8 mouse cellular contexts compared by ENCODE assay signal in the genomic region with DNA sequence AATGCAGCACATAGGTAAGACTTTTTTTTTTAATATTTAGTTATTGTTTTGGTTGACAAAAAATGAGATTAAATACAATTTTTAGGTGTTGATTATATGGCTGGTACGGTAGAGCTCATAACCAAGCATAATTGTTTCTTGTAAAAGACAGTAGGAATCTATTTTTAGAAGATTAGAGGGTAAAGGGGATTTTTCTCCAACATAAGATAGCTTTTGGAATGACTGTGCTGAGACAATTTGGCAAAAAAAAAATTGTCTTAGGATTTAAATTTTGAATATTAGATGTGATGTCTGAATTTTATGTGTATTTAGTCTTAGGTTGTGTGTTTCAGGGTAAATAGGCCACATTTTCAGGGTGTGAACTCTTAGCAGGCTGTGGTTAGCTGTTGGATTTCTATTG. TPM values are rescaled to one million over a fixed set of nuclear protein-coding genes. Genes with fewer than 3 reads are reported as not detected.
DNase-seq lines count a peak whose midpoint lies in the region; ATAC-seq and TF ChIP-seq lines count a peak whose summit lies in the region.

No protein-coding gene starts in this region.

- DNase-seq in heart, adult 9 months (ENCODE audit: low spot score in 2 of 2) = no peak
- no peak for DNase-seq in neural tube, embryonic 11.5 days (ENCODE audit: low spot score)
- no peak for DNase-seq in neural tube, embryonic 10.5 days (ENCODE audit: extremely low spot score, low spot score)
- no peak for DNase-seq in stomach, postnatal 0 days (ENCODE audit: low spot score)
- DNase-seq in adrenal gland, postnatal 14 days = no peak
- DNase-seq in gastrocnemius, postnatal 10 days = no peak

- H3K36me3 ChIP-seq in heart, embryonic 11.5 days (ENCODE audit: control insufficient read depth, insufficient read depth, low read length) = peaks cover 8% of the 10 kb centered on the region
- H3K36me3 ChIP-seq in neural tube, embryonic 11.5 days (ENCODE audit: control insufficient read depth, insufficient read depth, low read length) = peaks cover 7% of the 10 kb centered on the region
- peaks cover 8% of the 10 kb centered on the region for H3K36me3 ChIP-seq in intestine, embryonic 16.5 days (ENCODE audit: control insufficient read depth, insufficient read depth, low read length)
- H3K36me3 ChIP-seq in stomach, postnatal 0 days (ENCODE audit: control insufficient read depth, insufficient read depth, low read length) = peaks cover 5% of the 10 kb centered on the region

- H3K9me3 ChIP-seq in heart, embryonic 11.5 days (replicated peaks; ENCODE audit: control insufficient read depth, low read length) = no peaks in the 10 kb centered on the region
- H3K9me3 ChIP-seq in neural tube, embryonic 11.5 days (ENCODE audit: control insufficient read depth, low read length) = no peaks in the 10 kb centered on the region
- H3K9me3 ChIP-seq in intestine, embryonic 16.5 days (ENCODE audit: control insufficient read depth, low read length) = no peaks in the 10 kb centered on the region
- H3K9me3 ChIP-seq in stomach, postnatal 0 days (ENCODE audit: control insufficient read depth, low read length) = no peaks in the 10 kb centered on the region

- WGBS in heart, embryonic 11.5 days (ENCODE audit: insufficient replicate concordance) = 64% methylated on average over 1 of the region's 1 CpGs
- 92% methylated on average over 1 of the region's 1 CpGs for WGBS in neural tube, embryonic 11.5 days
- 55% methylated on average over 1 of the region's 1 CpGs for WGBS in intestine, embryonic 16.5 days
- WGBS in stomach, postnatal 0 days = 50% methylated on average over 1 of the region's 1 CpGs

- no peak for TF ChIP-seq EP300 in stomach, postnatal 0 days (optimal IDR thresholded peaks at IDR 0.05)

- no peak for TF ChIP-seq CTCF in stomach, postnatal 0 days (IDR thresholded peaks at IDR 0.05; ENCODE audit: low read depth)

- peaks cover 12% of the 10 kb centered on the region for H3K4me1 ChIP-seq in heart, embryonic 11.5 days (ENCODE audit: control insufficient read depth, insufficient read depth, low read length)
- no peaks in the 10 kb centered on the region for H3K4me1 ChIP-seq in neural tube, embryonic 11.5 days (ENCODE audit: control insufficient read depth, insufficient read depth, low read length)
- H3K4me1 ChIP-seq in intestine, embryonic 16.5 days (ENCODE audit: control insufficient read depth, insufficient read depth, low read length) = peaks cover 11% of the 10 kb centered on the region; the same call in 1 of the 2 replicates
- H3K4me1 ChIP-seq in stomach, postnatal 0 days (replicated peaks; ENCODE audit: control insufficient read depth, insufficient read depth) = no peaks in the 10 kb centered on the region

- H3K27ac ChIP-seq in heart, embryonic 11.5 days (ENCODE audit: low read depth, low read length) = no peak overlapping the region
- H3K27ac ChIP-seq in neural tube, embryonic 11.5 days (ENCODE audit: low read depth, low read length) = peak overlapping the region; percentile 84; the same call in 1 of the 2 replicates
- H3K27ac ChIP-seq in intestine, embryonic 16.5 days (ENCODE audit: low read length) = peak overlapping the region; percentile 65; the same call in 1 of the 2 replicates
- H3K27ac ChIP-seq in stomach, postnatal 0 days (replicated peaks) = 0 out of 2 replicates have a peak overlapping the region, but pooled peaks have one; percentile 2

- no peaks in the 10 kb centered on the region for H3K27me3 ChIP-seq in heart, embryonic 11.5 days (ENCODE audit: control insufficient read depth, insufficient read depth, low read length)
- no peaks in the 10 kb centered on the region for H3K27me3 ChIP-seq in neural tube, embryonic 11.5 days (ENCODE audit: control insufficient read depth, insufficient read depth, low read length)
- H3K27me3 ChIP-seq in intestine, embryonic 16.5 days (replicated peaks; ENCODE audit: control insufficient read depth, insufficient read depth, low read length) = no peaks in the 10 kb centered on the region
- no peaks in the 10 kb centered on the region for H3K27me3 ChIP-seq in stomach, postnatal 0 days (ENCODE audit: control insufficient read depth, insufficient read depth, low read length)

- no peak overlapping the region for H3K4me3 ChIP-seq in heart, embryonic 11.5 days (ENCODE audit: low read depth, low read length)
- peak overlapping the region; percentile 6; the same call in 1 of the 2 replicates for H3K4me3 ChIP-seq in neural tube, embryonic 11.5 days (ENCODE audit: low read depth, low read length)
- H3K4me3 ChIP-seq in intestine, embryonic 16.5 days (ENCODE audit: low read length) = peak overlapping the region; percentile 21; the same call in 1 of the 2 replicates
- H3K4me3 ChIP-seq in stomach, postnatal 0 days (ENCODE audit: low read depth, low read length) = peak overlapping the region; percentile 10; the same call in 1 of the 2 replicates

- H3K9ac ChIP-seq in heart, embryonic 11.5 days (ENCODE audit: low read depth, low read length) = no peak overlapping the region
- no peak overlapping the region for H3K9ac ChIP-seq in neural tube, embryonic 11.5 days (ENCODE audit: low read length)
- no peak overlapping the region for H3K9ac ChIP-seq in intestine, embryonic 16.5 days (ENCODE audit: low read depth, low read length)
- H3K9ac ChIP-seq in stomach, postnatal 0 days (ENCODE audit: low read length) = no peak overlapping the region

- ATAC-seq in heart, embryonic 11.5 days (replicated peaks; ENCODE audit: insufficient number of reproducible peaks, low FRiP score, low TSS enrichment) = no peak
- ATAC-seq in neural tube, embryonic 11.5 days (ENCODE audit: insufficient read depth, low FRiP score, low TSS enrichment) = no peak
- no peak for ATAC-seq in intestine, embryonic 16.5 days
- ATAC-seq in stomach, postnatal 0 days (ENCODE audit: low FRiP score, low TSS enrichment) = no peak

- peak overlapping the region; percentile 38 for H3K4me2 ChIP-seq in heart, embryonic 11.5 days
- peak overlapping the region; percentile 27; the same call in 1 of the 2 replicates for H3K4me2 ChIP-seq in neural tube, embryonic 11.5 days (ENCODE audit: low read depth)
- peak overlapping the region; percentile 47 for H3K4me2 ChIP-seq in intestine, embryonic 16.5 days (ENCODE audit: low read depth, low read length)
- peak overlapping the region; percentile 44 for H3K4me2 ChIP-seq in stomach, postnatal 0 days (replicated peaks; ENCODE audit: low read depth)

RNA-seq across cellular contexts. Expression of a gene that starts 32.8 kb away (rescaled TPM):
- polyA plus RNA-seq in heart, embryonic 11.5 days (2014; fragmentation: Nextera tagmentation; extraction: Ambion mirVana) = 27.1 and 28.8 TPM in 2 replicates
- 32.6 and 34.4 TPM in 2 replicates for polyA plus RNA-seq in neural tube, embryonic 11.5 days (2014; fragmentation: Nextera tagmentation; extraction: Ambion mirVana)
- polyA plus RNA-seq in intestine, embryonic 16.5 days (2015; fragmentation: Nextera tagmentation; extraction: Ambion mirVana) = 35.1 and 35.8 TPM in 2 replicates
- 22.4 and 23.3 TPM in 2 replicates for polyA plus RNA-seq in stomach, postnatal 0 days (2015; fragmentation: Nextera tagmentation; extraction: Ambion mirVana)
- 24.8 and 27.5 TPM in 2 replicates for total RNA-seq in adrenal gland, postnatal 14 days (2021)
- 10 to 100 TPM; 11.0 to 12.3 TPM for total RNA-seq in gastrocnemius, postnatal 10 days (2021)
